Mouse (Mus musculus) layer of hippocampus, postnatal 10 days (tissue): ENCODE measurements around the gene Mrpl14. TPM values are rescaled to one million over a fixed set of nuclear protein-coding genes. Genes with fewer than 3 reads are reported as not detected.

ENCODE experiments used
- DNase-seq, 2 experiments: peaks; one replicate each; pipeline ENCODE4 v3.0.0; 2021; ENCODE audit warnings: low spot score in 2 of 2
- total RNA-seq, 2 experiments: library from RNA; stranded (reverse); gene quantifications; 2 replicates each; pipeline ENCODE4 v1.2.3; 2021

The Mrpl14 gene
- total RNA-seq, 2 experiments from 2014 or later, result 37.3 to 42.5 TPM

GRCm38 (mm10) chr17:45718323-45718722, 32.2 kb downstream of the Mrpl14 start:
- DNase-seq, result peak; percentile 80 to 83

DNA sequence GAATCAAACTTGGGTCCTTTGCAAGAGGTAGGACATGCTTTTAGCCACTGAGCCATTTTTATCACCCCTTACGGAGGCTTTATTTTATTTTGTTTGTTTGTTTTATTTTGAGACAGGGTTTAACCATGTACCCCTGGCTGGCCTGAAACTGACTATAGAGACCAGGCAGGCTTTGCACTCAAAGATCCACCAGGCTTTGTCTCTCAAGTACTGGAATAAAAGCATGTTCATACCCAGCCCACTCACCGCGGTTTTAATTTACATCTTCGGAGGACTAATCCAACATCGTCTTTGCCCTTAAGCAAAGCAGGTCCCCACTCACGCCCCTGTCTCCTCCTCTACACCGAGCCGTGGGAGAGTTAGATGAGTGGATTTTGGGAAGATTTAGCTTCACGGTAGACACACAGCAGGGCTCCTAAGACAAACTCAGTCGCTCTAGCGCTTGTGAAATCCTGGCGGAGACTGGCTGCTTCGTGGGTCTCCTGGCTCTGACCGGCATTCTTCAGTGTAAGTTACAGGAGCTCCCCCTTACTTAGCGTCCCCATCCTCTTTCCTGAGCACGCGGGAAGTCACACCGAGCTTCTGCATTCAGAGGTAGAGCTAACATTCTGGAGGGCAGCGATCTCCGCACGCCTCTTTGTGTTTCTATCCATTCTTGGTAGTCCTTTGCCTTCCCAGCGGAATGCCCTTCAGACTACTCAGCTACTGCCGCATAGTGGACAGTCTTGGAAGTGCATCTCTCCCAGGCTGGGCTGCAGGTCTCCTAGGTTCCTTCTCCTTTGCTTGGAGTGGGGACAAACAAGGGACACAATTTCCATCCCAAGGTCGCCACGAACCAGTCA, 37.8 kb downstream of the Mrpl14 start:
- DNase-seq, result peak; percentile 91

DNA sequence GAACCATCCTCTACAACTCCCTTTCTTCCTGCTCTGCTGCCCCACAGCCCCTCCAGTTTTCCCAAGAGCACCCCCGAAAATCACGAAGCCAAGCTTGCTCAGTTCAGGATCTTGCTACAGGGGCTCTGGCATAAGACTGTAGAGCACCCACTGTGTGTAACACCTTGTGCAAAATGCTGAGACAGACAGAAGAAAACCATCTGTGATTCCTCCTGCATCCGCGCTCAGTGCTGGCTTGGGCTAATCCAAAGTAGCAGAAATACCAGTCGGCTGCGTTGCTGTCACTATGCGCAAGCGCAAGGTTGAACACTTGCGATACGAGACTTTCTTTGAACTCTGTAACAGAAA, 38.4 kb downstream of the Mrpl14 start:
- DNase-seq, result no peak

GRCm38 (mm10) chr17:45726249-45726648, 40.1 kb downstream of the Mrpl14 start:
- no peak for DNase-seq

- no peak for DNase-seq
Observed at GRCm38 (mm10) chr17:45727481-45727880, 41.4 kb downstream of the Mrpl14 start.

GRCm38 (mm10) chr17:45727983-45728723, 42.0 kb downstream of the Mrpl14 start:
- DNase-seq, result no peak

DNA sequence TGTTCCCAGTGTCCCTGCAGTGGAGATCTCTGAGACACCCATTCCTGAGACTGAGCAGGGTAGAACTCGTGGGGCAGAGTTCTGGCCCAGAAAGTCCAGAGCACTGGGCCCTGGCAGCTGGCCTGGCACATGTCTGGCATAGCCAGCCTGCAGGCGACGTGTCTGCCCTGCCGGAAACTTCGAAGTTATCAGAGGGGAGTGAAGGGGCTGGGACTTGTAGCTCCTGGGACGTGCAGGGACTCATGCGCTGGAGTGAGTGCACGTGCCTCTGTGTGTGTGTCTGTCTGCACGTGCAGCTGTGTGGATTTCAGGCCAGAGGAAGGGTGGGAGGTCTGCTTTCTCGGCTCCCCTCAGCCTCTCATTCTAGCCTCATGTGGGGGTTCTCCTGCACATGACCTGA, 43.3 kb downstream of the Mrpl14 start:
- DNase-seq, result no peak

- no peak for DNase-seq
Observed at GRCm38 (mm10) chr17:45730696-45731095, 44.6 kb downstream of the Mrpl14 start.

DNA sequence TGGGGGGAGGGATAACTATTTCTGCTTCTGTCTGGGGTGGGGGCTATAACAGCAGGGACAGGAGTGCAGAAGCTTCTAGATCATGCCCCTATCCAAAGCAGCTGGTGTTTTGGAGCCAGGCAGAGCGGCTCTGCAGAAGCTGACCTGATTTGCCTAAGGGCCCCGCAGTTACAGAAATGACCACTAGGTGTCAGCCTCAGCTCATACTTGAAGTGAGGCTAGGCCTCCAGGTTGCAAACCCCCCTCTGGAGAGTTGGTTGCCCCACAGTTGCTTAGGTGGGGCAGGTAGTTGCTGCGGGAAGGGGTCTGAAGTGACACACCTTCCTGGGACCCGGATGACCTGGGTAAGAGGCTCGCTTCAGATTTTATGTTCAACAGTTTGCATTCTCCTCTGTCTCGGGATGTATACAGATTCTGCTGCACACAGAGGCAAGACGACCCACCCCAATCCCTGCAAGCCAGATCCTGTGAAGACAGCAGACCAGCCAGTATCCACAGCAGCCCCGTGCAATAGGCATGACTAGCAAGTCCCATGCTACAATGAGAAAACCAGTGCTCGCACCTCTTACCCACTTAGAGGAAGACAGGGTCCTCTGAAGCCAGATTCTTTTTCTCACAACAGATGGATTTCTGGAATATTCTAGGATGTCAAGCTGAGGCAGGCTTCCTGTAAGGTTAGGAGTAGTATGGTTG, 45.2 kb downstream of the Mrpl14 start:
- peak; percentile 94 to 95 for DNase-seq

GRCm38 (mm10) chr17:45733038-45733734, 47.1 kb downstream of the Mrpl14 start:
- peak; percentile 53 to 75 for DNase-seq

DNA sequence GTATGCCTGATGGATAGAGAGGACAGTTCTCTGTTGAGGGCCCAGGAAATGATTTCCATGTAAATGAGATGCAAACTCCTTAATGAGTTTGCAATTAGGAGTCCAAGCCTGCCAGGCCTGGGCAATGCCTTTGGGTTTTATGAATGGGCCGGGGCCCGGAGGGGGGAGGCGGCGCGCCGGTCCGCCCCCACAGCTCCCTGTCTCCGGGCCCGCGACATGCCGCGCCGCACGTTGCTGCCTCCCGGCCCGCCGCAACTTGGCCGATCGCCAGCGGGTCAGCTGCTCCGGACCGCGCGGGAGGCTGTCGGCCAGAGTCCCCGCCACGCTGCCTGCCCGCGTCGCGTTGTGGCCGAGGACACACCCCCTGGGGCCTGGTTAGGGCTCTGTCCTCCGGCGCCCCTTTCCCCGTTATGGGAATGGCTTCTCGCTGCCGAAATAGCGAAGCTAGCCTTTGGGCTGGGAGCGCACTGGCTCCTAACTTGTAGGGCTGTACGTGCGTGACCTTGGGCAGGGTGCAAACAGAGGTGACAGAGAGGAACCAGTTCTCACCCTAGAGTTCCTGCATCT, 47.7 kb downstream of the Mrpl14 start, which contains the start of gene 1600014C23Rik:
Gene 1600014C23Rik, minus strand, starts transcription at position 110 of the 567 bp plus-strand sequence.
- peak; percentile 82 to 89 for DNase-seq

DNA sequence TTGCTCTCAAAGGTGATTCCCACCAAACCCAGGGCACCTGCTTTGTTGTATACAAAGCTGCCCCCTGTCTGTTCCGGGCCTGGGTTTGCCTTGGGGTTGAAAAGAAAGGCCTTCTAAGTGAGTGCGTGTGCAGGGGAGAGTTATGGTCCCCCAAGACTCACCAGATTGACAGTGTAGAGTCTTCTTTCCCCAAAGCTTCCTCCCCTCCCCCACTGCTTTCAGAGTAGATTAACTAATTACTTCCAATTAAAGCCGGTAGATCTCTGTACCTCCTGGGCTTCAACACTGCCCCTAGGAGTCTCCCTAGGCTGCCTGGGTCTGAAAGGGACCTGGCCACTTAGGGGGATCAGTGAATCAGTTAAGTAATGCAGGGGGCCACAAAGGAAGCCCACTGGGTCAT, 48.2 kb downstream of the Mrpl14 start:
- peak in 1 of 2 experiments; percentile 21 for DNase-seq

GRCm38 (mm10) chr17:45734881-45735280, 48.8 kb downstream of the Mrpl14 start:
- DNase-seq, result no peak

DNA sequence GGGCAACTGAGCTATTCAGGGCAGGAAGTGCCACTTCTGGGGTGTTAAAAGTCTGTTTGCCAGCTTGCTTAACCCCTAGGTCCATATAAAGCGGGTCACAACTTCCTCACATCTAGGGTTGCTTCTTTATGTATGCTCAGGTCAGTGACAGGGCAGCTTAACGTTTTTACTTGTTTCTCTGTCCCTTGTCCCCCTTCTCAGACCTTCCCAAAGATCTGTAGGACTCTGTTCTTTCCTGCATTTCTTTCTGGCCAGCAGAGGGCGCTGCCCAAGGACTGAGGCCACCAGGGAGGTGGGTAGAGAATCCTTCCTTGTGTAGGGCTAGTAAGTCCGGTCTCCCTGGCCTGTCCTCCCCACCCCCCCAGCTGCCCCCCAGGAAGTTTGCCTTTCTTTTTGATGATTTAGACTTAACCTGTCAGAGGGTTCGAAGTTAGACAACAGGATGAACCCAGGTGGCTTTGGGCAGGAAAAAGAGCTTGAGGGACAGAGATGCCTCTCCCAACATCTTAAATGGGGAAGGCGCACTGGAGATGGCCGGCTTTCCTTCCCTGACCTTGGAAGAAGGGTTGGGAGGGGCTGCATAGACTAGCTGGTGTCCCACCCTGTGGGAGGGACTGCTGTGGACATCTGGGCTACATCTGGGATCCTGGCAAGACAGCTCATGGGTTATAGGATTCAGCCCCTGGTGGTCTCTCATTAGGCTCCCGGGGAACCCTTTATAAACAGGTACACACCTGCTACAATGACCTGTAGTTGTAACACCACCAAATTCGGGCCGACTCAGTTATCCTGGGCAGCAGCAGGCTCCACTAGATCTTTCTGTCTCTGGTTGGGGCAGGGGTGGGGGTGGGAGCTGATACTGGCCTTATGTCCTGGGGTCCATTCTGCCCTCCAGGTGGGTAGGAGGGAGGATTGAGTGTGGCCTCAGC, 49.5 kb downstream of the Mrpl14 start:
- peak; percentile 92 to 93 for DNase-seq

DNA sequence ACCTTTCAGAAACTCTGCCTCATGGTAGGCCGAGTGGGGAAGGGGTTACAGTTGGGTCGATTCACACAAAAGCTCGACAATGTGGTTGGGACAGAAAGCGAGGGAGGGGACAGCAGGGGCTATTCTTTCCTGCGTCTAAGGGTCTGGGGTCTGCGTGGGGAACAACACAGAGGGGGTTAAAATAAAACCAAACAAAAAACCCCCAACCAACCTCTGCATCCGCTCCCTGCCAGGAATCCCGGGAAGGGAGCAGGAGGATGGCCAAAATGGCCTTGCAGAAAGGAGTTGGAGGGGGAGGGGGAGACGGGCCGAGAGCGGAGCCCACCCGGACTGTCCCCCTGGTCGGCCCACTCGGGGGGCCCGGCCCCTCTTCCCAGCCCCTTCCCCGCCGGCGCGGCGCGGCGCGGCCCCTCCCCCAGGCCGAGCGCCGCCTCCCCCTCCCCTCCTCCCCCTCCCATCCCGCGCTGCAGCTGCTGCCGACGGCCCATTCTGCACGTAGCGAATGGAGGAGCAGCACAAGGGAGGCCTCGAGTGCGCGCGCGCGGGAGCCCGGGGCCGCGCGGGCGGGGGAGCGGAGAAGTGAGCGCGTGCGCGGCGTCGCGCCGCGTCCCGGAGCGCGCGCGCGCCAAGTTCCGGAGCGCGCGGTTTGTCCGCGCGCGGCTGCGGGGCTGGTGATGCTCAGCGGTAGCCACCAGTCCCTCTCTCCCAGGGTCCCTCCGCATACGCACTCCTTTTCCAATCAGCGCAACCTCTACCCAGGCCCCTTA, 50.4 kb downstream of the Mrpl14 start:
- DNase-seq, result peak; percentile 83 to 92

- DNase-seq, result no peak
Observed at GRCm38 (mm10) chr17:45737078-45737601, 51.0 kb downstream of the Mrpl14 start.

DNA sequence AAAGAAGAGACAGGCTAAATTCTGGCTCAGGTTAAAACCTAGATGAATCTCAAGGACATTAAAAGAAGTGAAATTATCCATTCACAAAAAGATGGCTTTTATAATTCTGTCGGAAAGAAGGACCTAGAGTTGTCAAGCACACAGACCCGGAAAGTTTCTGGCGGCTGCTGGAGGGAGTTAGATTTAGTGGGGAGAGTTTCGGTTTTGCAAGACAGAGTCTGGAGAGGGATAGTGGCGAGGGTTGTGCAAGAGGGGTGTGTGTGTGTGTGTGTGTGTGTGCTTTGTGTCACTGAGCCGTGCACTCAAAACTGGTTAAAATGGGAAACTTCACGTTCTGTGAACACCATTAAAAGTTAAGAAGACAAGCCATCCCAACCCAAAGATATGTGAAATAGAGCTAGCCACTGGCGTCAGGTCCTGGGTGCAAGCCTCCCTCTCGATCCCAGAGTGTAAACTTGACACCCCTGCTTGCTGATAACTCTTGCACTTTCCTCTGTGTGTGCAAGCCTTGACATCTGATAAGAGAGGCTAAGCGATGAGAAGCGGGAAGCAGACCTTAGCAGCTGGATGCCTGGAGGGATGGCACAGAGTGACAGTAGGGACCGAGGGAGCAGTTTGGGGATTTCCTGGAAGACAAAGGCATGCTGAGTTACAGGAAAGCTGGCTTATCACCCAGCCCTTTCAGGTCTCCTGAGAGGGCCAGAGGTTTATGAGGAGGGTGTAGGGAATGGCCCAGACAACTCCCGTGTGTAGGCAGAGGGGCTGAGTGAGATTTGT, 56.4 kb downstream of the Mrpl14 start:
- no peak for DNase-seq

DNA sequence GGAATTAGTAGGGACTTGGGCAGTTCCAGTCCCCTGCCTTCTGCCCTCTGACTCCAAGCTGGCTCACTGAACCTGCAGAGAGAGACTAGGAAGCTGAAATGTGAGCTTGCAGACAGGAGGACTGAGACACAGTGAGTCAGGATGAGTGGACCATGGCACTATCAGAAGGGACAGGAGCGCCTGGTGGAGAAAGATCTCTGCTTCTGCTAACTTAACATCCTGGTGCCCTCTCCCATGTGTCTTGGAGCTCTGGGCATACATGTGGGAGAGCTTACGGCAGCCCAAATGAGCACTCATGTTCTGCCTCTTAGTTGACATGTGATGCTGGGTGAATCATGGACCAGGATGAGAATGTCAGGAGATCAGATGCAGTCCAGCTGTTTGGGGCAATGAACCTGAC, 59.5 kb downstream of the Mrpl14 start:
- no peak for DNase-seq
